Mouse (Mus musculus) midbrain, embryonic 12.5 days (tissue): Measurements from ENCODE around the gene Esrra. TPM values are rescaled to one million over a fixed set of nuclear protein-coding genes. Genes with fewer than 3 reads are reported as not detected.

ENCODE experiments used
- ATAC-seq: fragments of 200-750 bp; cut with Nextera tagmentation; 2 replicates; pipeline ENCODE4 v1.8.0; 2017; ENCODE audit warnings: low read depth, moderate TSS enrichment, moderate library complexity; ENCODE audit not compliant: low FRiP score
- H3K27ac ChIP-seq: fragments of 300-500 bp; sonication (generic); replicated peaks from 2 replicates; pipeline ENCODE4 v1.5.1; 2016; ENCODE audit warnings: mild to moderate bottlenecking
- H3K27me3 ChIP-seq: fragments of 300-500 bp; sonication (generic); 2 replicates; pipeline ENCODE4 v1.6.1; 2016; ENCODE audit warnings: mild to moderate bottlenecking
- H3K36me3 ChIP-seq: fragments of 300-500 bp; sonication (generic); 2 replicates; pipeline ENCODE4 v1.6.1; 2016
- H3K4me1 ChIP-seq: fragments of 300-500 bp; sonication (generic); 2 replicates; pipeline ENCODE4 v1.6.1; 2016
- H3K4me2 ChIP-seq: fragments of 300-500 bp; sonication (generic); replicated peaks from 2 replicates; pipeline ENCODE4 v1.6.1; 2016; ENCODE audit warnings: mild to moderate bottlenecking, moderate library complexity
- H3K4me3 ChIP-seq: fragments of 300-500 bp; sonication (generic); 2 replicates; pipeline ENCODE4 v1.5.1; 2016; ENCODE audit warnings: mild to moderate bottlenecking
- H3K9ac ChIP-seq: fragments of 300-500 bp; sonication (generic); replicated peaks from 2 replicates; pipeline ENCODE4 v1.6.1; 2016; ENCODE audit warnings: mild to moderate bottlenecking, moderate library complexity
- H3K9me3 ChIP-seq: fragments of 300-500 bp; sonication (generic); 2 replicates; pipeline ENCODE4 v1.6.1; 2016; ENCODE audit warnings: mild to moderate bottlenecking
- WGBS: fragments of 180-500 bp; shearing (Covaris S2); methylation state at CpG from one replicate; pipeline ENCODE4 v1.1.7; 2016; 5-methylcytosine and 5-hydroxymethylcytosine counted together
- polyA plus RNA-seq: library from polyadenylated mRNA; unstranded; fragments of >200 nt; fragmentation: Nextera tagmentation; extraction: Ambion mirVana; gene quantifications from 2 replicates; pipeline ENCODE4 v1.2.1, GENCODE M21; 2016

The Esrra gene
- polyA plus RNA-seq, 1 experiment from 2014 or later: 13.9 TPM

GRCm38 (mm10) chr19:6951381-6951968 is 29.9 kb upstream of the Esrra start:
- Histone ChIP-seq H3K36me3 (peaks cover 7% of the 10 kb centered on the region), H3K27me3 (no peaks in the 10 kb centered on the region), H3K9me3 (no peaks in the 10 kb centered on the region), H3K4me3 (peak overlapping the region; percentile 60), H3K4me1 (peaks cover 23% of the 10 kb centered on the region), H3K9ac (peak overlapping the region; percentile 56), H3K27ac (peak overlapping the region; percentile 98), H3K4me2 (peak overlapping the region; percentile 83)
- peak; percentile 77 for ATAC-seq
- WGBS: 1% methylated on average over 35 of the region's 35 CpGs

DNA sequence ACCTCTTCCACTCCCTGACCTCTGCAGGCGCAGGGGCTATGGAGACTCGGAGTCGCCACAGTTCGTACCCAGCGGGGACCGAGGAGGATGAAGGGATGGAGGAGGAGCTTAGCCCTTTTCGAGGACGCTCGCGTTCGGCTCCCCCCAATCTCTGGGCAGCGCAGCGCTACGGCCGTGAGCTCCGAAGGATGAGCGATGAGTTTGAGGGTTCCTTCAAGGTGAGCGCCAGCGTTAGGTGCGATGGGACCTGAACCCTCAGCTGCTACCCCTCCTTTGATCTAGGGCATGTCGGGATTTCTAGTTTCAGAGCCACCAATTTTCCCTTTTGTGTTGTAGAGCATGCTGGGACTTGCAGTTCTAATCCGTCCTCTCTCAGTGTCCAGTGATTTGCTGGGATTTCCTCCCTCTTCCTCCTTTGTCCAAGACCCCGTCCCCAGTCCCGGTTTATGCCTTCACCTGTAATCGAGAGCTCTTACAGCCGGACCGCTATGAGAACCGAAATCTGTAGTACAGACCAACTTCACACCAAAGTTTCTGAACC is 29.1 kb upstream of the Esrra start:
- peak overlapping the region; percentile 56 for H3K9ac ChIP-seq
- H3K36me3 ChIP-seq: peaks cover 9% of the 10 kb centered on the region
- H3K4me3 ChIP-seq: peak overlapping the region; percentile 60
- peaks cover 23% of the 10 kb centered on the region for H3K4me1 ChIP-seq
- peak overlapping the region; percentile 83 for H3K4me2 ChIP-seq
- ATAC-seq: peak; percentile 66
- H3K27me3 ChIP-seq: no peaks in the 10 kb centered on the region
- WGBS: under 1% methylated on average over 28 of the region's 28 CpGs
- H3K27ac ChIP-seq: peak overlapping the region; percentile 98
- no peaks in the 10 kb centered on the region for H3K9me3 ChIP-seq

DNA sequence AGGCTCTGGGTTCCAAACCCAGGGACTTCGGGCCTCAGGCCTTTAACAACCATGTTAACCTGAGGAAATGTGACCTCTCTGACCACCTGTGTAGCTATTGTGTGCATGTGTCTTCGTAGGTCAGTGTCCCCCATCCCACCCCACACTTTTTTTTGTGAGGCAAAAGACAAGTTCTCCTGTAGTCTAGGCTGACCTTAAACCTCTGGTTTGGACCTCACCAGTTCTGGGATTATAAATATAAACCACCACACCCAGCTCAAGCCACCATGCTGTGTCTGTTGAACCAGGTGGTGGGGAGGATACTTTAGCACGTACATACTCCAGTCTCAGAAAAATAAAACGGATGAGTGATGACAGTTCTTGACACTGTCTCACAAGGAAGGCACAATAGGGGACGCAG is 28.3 kb upstream of the Esrra start:
- no peak for ATAC-seq
- Histone ChIP-seq H3K9me3 (no peaks in the 10 kb centered on the region), H3K9ac (peak overlapping the region; percentile 56), H3K4me3 (peak overlapping the region; percentile 60), H3K27me3 (no peaks in the 10 kb centered on the region), H3K4me2 (peak overlapping the region; percentile 83), H3K27ac (peak overlapping the region; percentile 98; the same call in 1 of the 2 replicates), H3K4me1 (peaks cover 23% of the 10 kb centered on the region), H3K36me3 (0 out of 2 replicates have a peak, but pooled peaks cover 4% of the 10 kb centered on the region)
- 60% methylated on average over 5 of the region's 5 CpGs for WGBS

DNA sequence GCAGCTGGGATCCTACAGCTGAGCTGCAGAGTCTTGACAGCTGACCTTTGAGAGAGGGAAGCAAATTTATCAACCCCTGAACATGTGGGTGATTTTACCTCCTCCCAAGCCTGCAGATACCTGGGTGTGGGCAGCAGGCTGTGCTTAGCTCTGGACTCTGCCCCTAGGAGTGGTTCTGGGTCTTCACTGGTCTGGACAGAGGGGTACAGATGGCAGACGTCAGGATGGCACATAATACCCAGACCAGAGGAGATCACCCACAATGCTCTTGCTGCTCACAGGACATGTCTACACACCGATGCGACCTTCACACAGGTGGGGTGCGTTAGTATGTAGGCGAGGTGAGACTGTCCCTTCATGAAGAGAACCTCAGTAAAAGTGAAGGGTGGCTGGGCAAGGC is 27.9 kb upstream of the Esrra start:
- 91% methylated on average over 5 of the region's 5 CpGs for WGBS
- Histone ChIP-seq H3K36me3 (0 out of 2 replicates have a peak, but pooled peaks cover 4% of the 10 kb centered on the region), H3K4me2 (no peak overlapping the region), H3K27me3 (no peaks in the 10 kb centered on the region), H3K4me1 (peaks cover 23% of the 10 kb centered on the region), H3K4me3 (no peak overlapping the region), H3K9ac (no peak overlapping the region; the same call in 1 of the 2 replicates), H3K9me3 (no peaks in the 10 kb centered on the region), H3K27ac (no peak overlapping the region)
- ATAC-seq: no peak

DNA sequence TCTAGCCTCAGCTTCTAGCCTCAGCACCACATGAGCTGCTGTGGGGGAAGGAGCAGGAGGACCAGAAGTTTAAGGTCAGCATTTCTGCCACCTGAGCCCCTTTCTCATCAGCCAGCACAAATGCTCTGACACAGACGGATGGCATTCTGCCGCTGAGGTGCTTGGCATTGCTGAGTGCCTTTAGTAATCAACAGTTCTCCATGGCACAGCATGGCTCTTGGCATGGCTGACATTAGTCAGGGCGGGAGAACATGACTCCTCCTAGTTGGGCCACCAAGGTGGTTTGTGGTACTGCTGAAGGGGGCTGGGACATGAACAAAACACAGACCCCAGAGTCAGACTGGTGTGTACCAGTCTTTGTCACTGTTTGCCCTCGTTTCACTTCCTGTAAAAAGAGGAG is 26.6 kb upstream of the Esrra start:
- Histone ChIP-seq H3K36me3 (0 out of 2 replicates have a peak, but pooled peaks cover 4% of the 10 kb centered on the region), H3K4me1 (peaks cover 24% of the 10 kb centered on the region), H3K4me2 (no peak overlapping the region), H3K4me3 (no peak overlapping the region), H3K27me3 (no peaks in the 10 kb centered on the region), H3K9ac (no peak overlapping the region), H3K27ac (no peak overlapping the region), H3K9me3 (no peaks in the 10 kb centered on the region)
- 73% methylated on average over 4 of the region's 4 CpGs for WGBS
- ATAC-seq: no peak

GRCm38 (mm10) chr19:6947742-6948141 is 26.1 kb upstream of the Esrra start:
- 66% methylated on average over 4 of the region's 4 CpGs for WGBS
- no peak overlapping the region for H3K9ac ChIP-seq
- no peak for ATAC-seq

GRCm38 (mm10) chr19:6943709-6944108 is 22.1 kb upstream of the Esrra start:
- Histone ChIP-seq H3K9ac (no peak overlapping the region), H3K27me3 (0 out of 2 replicates have a peak, but pooled peaks cover 3% of the 10 kb centered on the region), H3K4me2 (no peak overlapping the region), H3K4me3 (no peak overlapping the region), H3K27ac (no peak overlapping the region), H3K36me3 (0 out of 2 replicates have a peak, but pooled peaks cover 4% of the 10 kb centered on the region), H3K4me1 (peaks cover 32% of the 10 kb centered on the region), H3K9me3 (no peaks in the 10 kb centered on the region)
- ATAC-seq: no peak
- WGBS: 93% methylated on average over 6 of the region's 6 CpGs

More at GRCm38 (mm10) chr19:6947742-6948141, 26.1 kb upstream of the Esrra start:
- H3K9me3 ChIP-seq: no peaks in the 10 kb centered on the region
- no peak overlapping the region for H3K4me2 ChIP-seq
- 0 out of 2 replicates have a peak, but pooled peaks cover 4% of the 10 kb centered on the region for H3K36me3 ChIP-seq
- no peak overlapping the region for H3K4me3 ChIP-seq
- H3K27me3 ChIP-seq: no peaks in the 10 kb centered on the region
- peaks cover 24% of the 10 kb centered on the region for H3K4me1 ChIP-seq
- H3K27ac ChIP-seq: no peak overlapping the region

DNA sequence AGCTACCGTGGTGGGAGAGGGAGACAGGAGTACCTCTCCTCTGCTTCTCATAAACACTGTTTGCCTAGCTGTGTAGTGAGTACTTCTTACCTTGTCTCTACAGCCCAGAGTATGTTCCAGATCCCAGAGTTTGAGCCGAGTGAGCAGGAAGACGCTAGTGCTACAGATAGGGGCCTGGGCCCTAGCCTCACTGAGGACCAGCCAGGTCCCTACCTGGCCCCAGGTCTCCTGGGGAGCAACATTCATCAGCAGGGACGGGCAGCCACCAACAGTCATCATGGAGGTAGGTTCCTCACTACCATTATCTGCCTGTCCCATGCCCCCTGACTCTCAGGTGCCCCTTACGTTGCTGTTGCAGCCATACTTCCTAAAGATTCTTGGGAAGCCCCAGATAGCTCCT is 21.2 kb upstream of the Esrra start:
- 20% methylated on average over 5 of the region's 5 CpGs for WGBS
- peaks cover 9% of the 10 kb centered on the region for H3K27me3 ChIP-seq
- ATAC-seq: no peak

DNA sequence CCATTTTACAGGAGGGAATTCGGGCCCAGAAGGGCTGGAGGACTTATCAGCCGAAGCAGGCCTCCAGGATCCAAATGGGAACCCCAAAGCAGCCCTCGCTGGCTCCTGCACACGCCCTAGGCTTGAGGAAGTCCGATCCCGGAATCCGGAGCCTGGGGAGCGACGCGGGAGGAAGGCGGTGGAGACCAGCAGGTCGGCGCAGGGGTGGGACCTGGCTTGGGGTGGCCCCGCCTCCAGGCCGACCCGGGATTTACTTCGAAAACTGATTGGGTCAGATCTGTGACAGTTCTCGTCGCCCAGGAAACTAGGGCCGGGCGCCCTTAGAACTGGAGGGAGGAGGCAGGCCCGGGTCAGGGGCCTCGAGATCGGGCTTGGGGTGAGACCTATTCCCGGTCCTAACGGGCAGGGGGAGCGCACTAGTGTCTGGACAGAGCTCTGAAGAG is 20.7 kb upstream of the Esrra start, which contains the start of gene Gpr137:
Gene Gpr137 (minus strand): TSS at position 232 of the 443 bp plus-strand sequence.
- H3K4me2 ChIP-seq: peak within 1 kb of the TSS; percentile 98
- WGBS: under 1% methylated on average over 27 of the region's 27 CpGs

More for the DNA sequence above, 21.2 kb upstream of the Esrra start:
- Histone ChIP-seq H3K9ac (peak overlapping the region; percentile 84), H3K4me1 (peaks cover 32% of the 10 kb centered on the region), H3K9me3 (no peaks in the 10 kb centered on the region), H3K4me2 (peak overlapping the region; percentile 98), H3K4me3 (peak overlapping the region; percentile 77), H3K27ac (peak overlapping the region; percentile 94), H3K36me3 (0 out of 2 replicates have a peak, but pooled peaks cover 4% of the 10 kb centered on the region)

DNA sequence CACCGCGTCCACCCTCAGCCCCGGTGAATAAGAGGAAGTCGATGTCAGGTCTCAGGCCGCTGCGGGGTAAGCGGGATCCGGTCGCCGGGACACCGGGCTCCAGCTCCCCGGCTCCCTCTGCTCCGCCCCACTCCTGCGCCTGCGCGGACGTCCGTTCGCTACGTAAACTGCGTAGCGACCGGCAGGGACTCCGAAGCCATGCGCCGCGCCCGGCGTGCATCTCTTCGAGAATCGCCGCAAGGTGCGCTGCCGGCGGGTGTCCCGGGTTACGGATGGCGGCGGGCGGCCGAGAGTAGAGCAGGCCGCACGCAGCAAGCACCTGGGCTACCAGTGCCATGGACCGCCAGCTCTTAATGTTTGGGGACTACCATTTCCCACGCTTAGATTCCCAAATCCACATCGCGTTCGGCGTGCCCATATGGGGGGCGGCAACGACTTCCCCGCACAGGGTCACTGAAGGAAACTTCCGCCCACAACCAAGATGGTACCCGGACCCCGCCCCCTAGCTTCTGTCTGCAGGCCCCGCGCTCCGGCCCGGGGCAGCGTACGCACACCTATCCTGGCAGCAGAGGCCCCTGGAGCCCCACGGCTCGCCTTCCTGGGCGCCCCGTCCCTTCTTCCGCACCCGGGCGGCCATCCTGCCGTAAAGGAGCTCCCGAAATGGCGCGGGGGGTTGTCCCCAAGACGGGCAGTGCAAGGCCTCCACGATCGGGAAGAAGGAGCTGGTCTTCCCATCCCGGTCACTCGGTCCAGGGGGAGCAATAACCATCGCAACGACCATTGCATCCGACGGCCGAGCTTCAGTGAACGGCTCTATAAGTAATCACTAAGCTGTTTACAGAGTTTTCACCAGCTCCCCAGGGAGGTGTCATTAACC is 20.0 kb upstream of the Esrra start, which contains the start of gene Bad:
Gene Bad (plus strand): TSS at position 490 of the 877 bp plus-strand sequence.
- ATAC-seq: peak; percentile 80
- no peaks in the 10 kb centered on the region for H3K9me3 ChIP-seq
- H3K27ac ChIP-seq: peak within 1 kb of the TSS; percentile 94
- under 1% methylated on average over 83 of the region's 83 CpGs for WGBS
- peak within 1 kb of the TSS; percentile 98 for H3K4me2 ChIP-seq
- H3K4me3 ChIP-seq: peak within 1 kb of the TSS; percentile 77
- H3K9ac ChIP-seq: peak within 1 kb of the TSS; percentile 84
- 0 out of 2 replicates have a peak, but pooled peaks cover 4% of the 10 kb centered on the region for H3K36me3 ChIP-seq
- H3K27me3 ChIP-seq: peaks cover 10% of the 10 kb centered on the region
- H3K4me1 ChIP-seq: peaks cover 32% of the 10 kb centered on the region

More for the DNA sequence above, 20.7 kb upstream of the Esrra start, which contains the start of gene Gpr137:
- H3K4me3 ChIP-seq: peak within 1 kb of the TSS; percentile 77
- H3K9ac ChIP-seq: peak within 1 kb of the TSS; percentile 84
- H3K27ac ChIP-seq: peak within 1 kb of the TSS; percentile 94
- no peaks in the 10 kb centered on the region for H3K9me3 ChIP-seq
- ATAC-seq: peak; percentile 85
- H3K4me1 ChIP-seq: peaks cover 32% of the 10 kb centered on the region
- H3K36me3 ChIP-seq: 0 out of 2 replicates have a peak, but pooled peaks cover 4% of the 10 kb centered on the region
- H3K27me3 ChIP-seq: peaks cover 10% of the 10 kb centered on the region
